Mouse (Mus musculus): ENCODE data around the gene Tstd3. TPM values are rescaled to one million over a fixed set of nuclear protein-coding genes. Genes with fewer than 3 reads are reported as not detected.

Gene Tstd3
- polyA plus RNA-seq, 1 experiment: 6.4 TPM

DNA sequence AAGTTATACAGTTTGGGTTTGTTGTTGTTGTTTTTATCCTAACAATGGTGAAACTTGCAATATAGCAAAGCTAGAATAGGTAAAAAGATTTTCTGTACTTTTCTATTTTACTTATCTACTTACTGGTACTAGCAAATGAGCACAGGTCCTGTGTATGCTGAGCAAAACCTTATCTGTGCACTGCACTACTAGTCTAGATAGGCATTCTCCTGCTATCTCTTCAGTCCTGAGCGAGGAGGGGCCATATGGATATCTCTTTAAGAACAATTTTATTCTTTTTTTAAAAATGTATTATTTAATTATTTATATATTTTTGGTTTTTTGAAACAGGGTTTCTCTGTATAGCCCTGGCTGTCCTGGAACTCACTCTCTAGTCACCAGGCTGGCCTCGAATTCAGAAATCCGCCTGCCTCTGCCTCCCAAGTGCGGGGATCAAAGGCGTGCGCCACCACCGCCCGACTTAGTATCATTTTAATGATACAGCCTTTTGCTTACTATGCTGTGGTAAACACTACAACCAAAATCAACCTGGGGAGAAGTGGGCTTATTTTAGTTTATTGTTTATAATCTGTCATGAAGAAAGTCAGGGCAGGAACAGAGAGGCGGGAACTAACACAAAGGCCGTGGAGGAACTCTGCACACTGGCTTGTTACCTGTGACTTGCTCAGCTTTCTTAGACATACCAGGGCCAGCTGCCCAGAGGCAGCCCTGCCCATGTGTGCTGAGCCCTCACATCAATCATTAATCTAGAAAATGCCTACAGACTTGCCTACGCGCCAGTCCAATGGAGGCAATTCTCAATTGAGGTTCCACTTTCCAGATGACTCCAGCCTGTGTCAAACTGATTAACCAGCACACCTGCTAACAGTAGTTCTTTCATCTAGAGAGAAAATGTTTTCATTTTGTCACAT lies 14.1 kb upstream of the Tstd3 start:
- H3K36me3 ChIP-seq (ENCODE audit: control insufficient read depth, insufficient read depth): peaks cover 44% of the 10 kb centered on the region

DNA sequence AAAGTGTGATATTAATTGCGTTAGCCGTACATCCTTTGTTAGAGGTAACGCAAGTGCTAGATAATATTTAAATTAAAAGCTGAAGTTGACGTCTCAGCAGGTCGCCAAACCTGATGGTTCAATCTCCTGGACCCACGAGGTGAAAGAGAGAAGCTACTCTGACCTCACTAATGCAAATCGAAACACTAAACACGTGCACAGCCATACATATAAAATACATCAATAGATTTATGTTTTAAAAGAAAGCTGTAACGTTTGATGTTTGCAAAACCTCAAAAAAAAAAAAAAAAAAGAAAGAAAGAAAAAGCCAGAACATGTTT lies 9.9 kb upstream of the Tstd3 start:
- Histone ChIP-seq H3K4me3 (ENCODE audit: insufficient read depth, poor library complexity, severe bottlenecking) (peak overlapping the region; percentile 85), H3K36me3 (ENCODE audit: control insufficient read depth, insufficient read depth) (peaks cover 9% of the 10 kb centered on the region), H3K79me3 (ENCODE audit: low read depth) (peaks cover 9% of the 10 kb centered on the region), H3K79me2 (ENCODE audit: control insufficient read depth, insufficient read depth) (peaks cover 29% of the 10 kb centered on the region), H3K27me3 (ENCODE audit: control insufficient read depth, insufficient read depth, insufficient read length) (no peaks in the 10 kb centered on the region), H3ac (ENCODE audit: control insufficient read depth, insufficient read length, low read depth) (peak overlapping the region; percentile 30)
- no peak for TF ChIP-seq MYOG (IDR thresholded peaks at IDR 0.05; ENCODE audit: control insufficient read depth, extremely low read depth, insufficient read length)
- TF ChIP-seq CTCF (IDR thresholded peaks at IDR 0.05; ENCODE audit: control insufficient read depth, insufficient read depth, insufficient read length): no peak
- no peak for TF ChIP-seq MAX (IDR thresholded peaks at IDR 0.05)
- no peak for TF ChIP-seq FOSL1 (IDR thresholded peaks at IDR 0.05; ENCODE audit: insufficient read depth, low read length, poor library complexity, severe bottlenecking)
- TF ChIP-seq MYOD1 (IDR thresholded peaks at IDR 0.05; ENCODE audit: control insufficient read depth, insufficient read length, low read depth): no peak
- TF ChIP-seq USF1 (IDR thresholded peaks at IDR 0.05; ENCODE audit: low read depth): no peak
- no peak for TF ChIP-seq CEBPB (IDR thresholded peaks at IDR 0.05; ENCODE audit: low read depth)

More for the DNA sequence above, 14.1 kb upstream of the Tstd3 start:
- Histone ChIP-seq H3K27me3 (ENCODE audit: control insufficient read depth, insufficient read depth, insufficient read length) (no peaks in the 10 kb centered on the region), H3K79me2 (ENCODE audit: control insufficient read depth, insufficient read depth) (peaks cover 29% of the 10 kb centered on the region), H3K4me3 (ENCODE audit: insufficient read depth, poor library complexity, severe bottlenecking) (no peak overlapping the region), H3ac (ENCODE audit: control insufficient read depth, insufficient read length, low read depth) (no peak overlapping the region), H3K79me3 (ENCODE audit: low read depth) (peaks cover 9% of the 10 kb centered on the region)
- no peak for TF ChIP-seq CEBPB (IDR thresholded peaks at IDR 0.05; ENCODE audit: low read depth)
- TF ChIP-seq MAX (IDR thresholded peaks at IDR 0.05): no peak
- no peak for TF ChIP-seq USF1 (IDR thresholded peaks at IDR 0.05; ENCODE audit: low read depth)
- TF ChIP-seq CTCF (IDR thresholded peaks at IDR 0.05; ENCODE audit: control insufficient read depth, insufficient read depth, insufficient read length): no peak
- no peak for TF ChIP-seq MYOD1 (IDR thresholded peaks at IDR 0.05; ENCODE audit: control insufficient read depth, insufficient read length, low read depth)
- no peak for TF ChIP-seq MYOG (IDR thresholded peaks at IDR 0.05; ENCODE audit: control insufficient read depth, extremely low read depth, insufficient read length)
- TF ChIP-seq FOSL1 (IDR thresholded peaks at IDR 0.05; ENCODE audit: insufficient read depth, low read length, poor library complexity, severe bottlenecking): no peak

DNA sequence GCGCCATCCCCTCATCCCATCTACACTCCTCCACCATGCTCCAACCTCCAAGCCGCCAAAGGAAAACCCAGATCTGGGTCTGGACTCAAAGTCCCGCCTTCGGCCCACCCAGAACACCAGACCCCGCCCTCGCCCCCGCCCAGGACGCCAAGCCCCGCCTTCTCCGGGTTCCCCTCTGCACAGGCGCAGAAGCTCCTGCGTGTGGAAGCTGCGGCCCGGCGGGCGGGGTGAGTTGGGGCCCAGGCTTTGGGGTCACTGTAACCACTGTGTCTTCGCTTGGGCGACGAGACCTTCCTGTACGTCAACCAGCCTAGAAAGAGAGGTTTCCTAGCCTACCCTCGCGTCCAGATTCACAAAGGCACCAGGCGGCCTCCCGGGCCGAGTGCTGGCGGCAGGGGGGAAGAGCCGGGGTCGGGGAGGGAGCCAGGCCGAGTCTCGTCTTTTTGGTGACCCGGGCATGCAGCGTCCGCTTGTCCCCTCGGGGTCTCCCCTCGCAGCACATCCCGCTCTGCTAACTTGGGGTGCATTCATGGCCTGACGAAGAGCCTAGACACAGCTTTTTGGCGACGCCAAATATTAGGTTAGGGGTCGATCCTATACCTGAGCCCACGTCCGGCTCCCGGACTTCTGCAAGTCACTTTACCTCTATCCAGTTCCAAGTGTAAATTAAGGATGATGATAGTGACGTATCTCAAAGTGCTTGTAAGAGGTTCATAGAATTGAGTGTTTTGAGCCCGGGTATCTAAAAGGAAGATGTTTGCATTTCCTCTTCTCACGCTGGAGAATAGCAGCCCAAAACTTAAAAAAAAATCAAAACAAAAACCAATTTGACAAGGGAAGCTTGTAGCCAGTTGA lies 9.3 kb upstream of the Tstd3 start:
- no peaks in the 10 kb centered on the region for H3K27me3 ChIP-seq (ENCODE audit: control insufficient read depth, insufficient read depth, insufficient read length)
- H3K79me2 ChIP-seq (ENCODE audit: control insufficient read depth, insufficient read depth): peaks cover 29% of the 10 kb centered on the region
- peaks cover 3% of the 10 kb centered on the region for H3K36me3 ChIP-seq (ENCODE audit: control insufficient read depth, insufficient read depth)
- H3K79me3 ChIP-seq (ENCODE audit: low read depth): peaks cover 9% of the 10 kb centered on the region
- H3ac ChIP-seq (ENCODE audit: control insufficient read depth, insufficient read length, low read depth): peak overlapping the region; percentile 77
- peak overlapping the region; percentile 85 for H3K4me3 ChIP-seq (ENCODE audit: insufficient read depth, poor library complexity, severe bottlenecking)
- no peak for TF ChIP-seq USF1 (IDR thresholded peaks at IDR 0.05; ENCODE audit: low read depth)
- TF ChIP-seq CTCF (IDR thresholded peaks at IDR 0.05; ENCODE audit: control insufficient read depth, insufficient read depth, insufficient read length): no peak

DNA sequence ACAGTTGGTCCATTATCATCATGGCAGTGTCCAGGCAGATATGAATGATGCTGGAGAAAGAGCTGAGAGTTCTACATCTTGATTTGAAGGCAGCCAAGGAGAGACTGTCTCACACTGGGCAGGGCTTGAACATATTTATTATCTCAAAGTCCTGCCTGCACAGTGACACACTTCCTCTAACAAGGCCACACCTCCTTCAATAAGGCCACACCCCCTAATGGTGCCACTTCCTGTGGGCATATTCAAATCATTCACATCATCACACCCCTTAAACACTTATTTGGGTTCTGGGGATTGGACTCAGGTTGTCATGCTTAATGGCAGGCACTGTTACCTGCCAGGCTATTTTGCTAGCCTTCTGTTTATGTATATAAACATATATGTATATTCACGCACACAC lies 5.3 kb upstream of the Tstd3 start:
- Histone ChIP-seq H3K79me3 (ENCODE audit: low read depth) (peaks cover 4% of the 10 kb centered on the region), H3K79me2 (ENCODE audit: control insufficient read depth, insufficient read depth) (peaks cover 11% of the 10 kb centered on the region), H3K4me3 (ENCODE audit: insufficient read depth, poor library complexity, severe bottlenecking) (no peak overlapping the region), H3K27me3 (ENCODE audit: control insufficient read depth, insufficient read depth, insufficient read length) (no peaks in the 10 kb centered on the region), H3K36me3 (ENCODE audit: control insufficient read depth, insufficient read depth) (no peaks in the 10 kb centered on the region), H3ac (ENCODE audit: control insufficient read depth, insufficient read length, low read depth) (no peak overlapping the region)
- TF ChIP-seq MYOD1 (IDR thresholded peaks at IDR 0.05; ENCODE audit: control insufficient read depth, insufficient read length, low read depth): no peak
- TF ChIP-seq MYOG (IDR thresholded peaks at IDR 0.05; ENCODE audit: control insufficient read depth, extremely low read depth, insufficient read length): no peak
- no peak for TF ChIP-seq CEBPB (IDR thresholded peaks at IDR 0.05; ENCODE audit: low read depth)
- TF ChIP-seq FOSL1 (IDR thresholded peaks at IDR 0.05; ENCODE audit: insufficient read depth, low read length, poor library complexity, severe bottlenecking): no peak

DNA sequence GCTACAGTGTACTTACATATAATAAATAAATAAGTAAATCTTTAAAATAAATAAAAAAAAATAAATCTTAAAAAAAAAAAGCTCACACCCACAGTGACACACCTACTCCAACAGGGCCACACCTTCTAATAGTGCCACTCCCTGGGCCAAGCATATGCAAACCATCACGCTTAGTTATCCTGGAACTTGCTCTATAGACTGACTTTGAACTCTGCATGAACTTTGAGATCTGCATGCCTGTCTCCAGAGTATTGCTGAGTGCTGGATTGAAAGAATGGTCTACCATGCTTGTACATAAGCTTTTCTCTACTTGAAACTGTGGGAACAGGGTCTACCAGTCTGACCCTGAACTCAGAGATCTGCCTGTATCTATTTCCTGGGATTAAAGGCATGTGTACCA lies 4.1 kb upstream of the Tstd3 start:
- Histone ChIP-seq H3K27me3 (ENCODE audit: control insufficient read depth, insufficient read depth, insufficient read length) (no peaks in the 10 kb centered on the region), H3K4me3 (ENCODE audit: insufficient read depth, poor library complexity, severe bottlenecking) (no peak overlapping the region), H3K79me2 (ENCODE audit: control insufficient read depth, insufficient read depth) (no peaks in the 10 kb centered on the region), H3ac (ENCODE audit: control insufficient read depth, insufficient read length, low read depth) (no peak overlapping the region), H3K36me3 (ENCODE audit: control insufficient read depth, insufficient read depth) (no peaks in the 10 kb centered on the region), H3K79me3 (ENCODE audit: low read depth) (no peaks in the 10 kb centered on the region)
- no peak for TF ChIP-seq USF1 (IDR thresholded peaks at IDR 0.05; ENCODE audit: low read depth)
- TF ChIP-seq MAX (IDR thresholded peaks at IDR 0.05): no peak
